Mouse (Mus musculus) E14TG2a.4 (cell line): ENCODE measurements around the gene Celf2.

ENCODE experiments used
- CTCF ChIP-seq: conservative IDR thresholded peaks from 2 replicates; pipeline ENCODE4 v1.5.1; 2014; ENCODE audit warnings: low read length
- POU5F1 ChIP-seq: IDR thresholded peaks from 2 replicates; pipeline ENCODE4 v1.6.1; 2014; ENCODE audit warnings: low read length, borderline replicate concordance

GRCm38 (mm10) chr2:7221856-7222255, 287.5 kb downstream of the Celf2 start:
- TF ChIP-seq CTCF (no peak), POU5F1 (no peak)
